In the genomic region with DNA sequence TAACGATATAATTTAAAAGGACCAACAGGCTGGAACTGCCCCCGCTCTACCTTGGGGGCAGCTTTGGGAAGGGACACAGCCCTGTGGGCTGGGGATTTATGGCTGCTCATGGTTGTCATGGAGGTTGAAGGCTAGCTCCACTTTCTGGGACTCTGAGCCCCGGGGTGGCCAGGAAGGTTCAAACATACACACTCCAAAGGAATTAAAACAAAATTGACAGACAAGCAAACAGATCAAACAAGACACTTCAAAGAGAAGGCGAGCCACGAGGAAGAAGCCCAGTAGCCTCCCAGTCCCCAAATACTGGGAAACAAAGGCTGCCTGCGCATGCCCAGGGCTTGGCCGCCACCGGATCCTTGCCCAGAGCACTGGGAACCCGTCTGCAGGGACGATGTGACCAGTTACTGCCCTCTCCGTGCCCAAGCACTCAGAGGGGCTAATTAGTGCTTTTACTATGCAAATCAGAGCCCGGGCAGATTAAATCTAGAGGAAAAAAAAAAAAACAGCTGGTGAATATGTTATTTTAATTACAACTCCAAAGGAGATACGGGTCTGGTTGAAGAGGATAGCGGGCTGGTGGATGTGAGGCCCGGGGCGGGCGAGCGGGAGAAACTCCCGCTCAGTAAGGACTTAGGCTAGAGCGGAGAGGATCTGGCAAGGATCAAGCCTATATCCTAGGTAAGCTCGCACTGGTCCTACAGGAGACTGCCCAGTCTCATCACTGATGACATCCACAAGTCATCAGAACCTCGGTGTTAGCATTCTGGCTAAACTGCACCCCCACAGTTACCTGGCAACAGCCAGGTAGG, we compare ENCODE assay signal across 10 mouse cellular contexts.
DNase-seq lines count a peak whose midpoint lies in the region; ATAC-seq lines count a peak whose summit lies in the region.
"Had no signal": no experiment of that assay in that cellular context is flagged by ENCODE, and none has a peak within 500 bp of the region (broad histone marks: within the 10 kb centered on the region; RNA-seq: fewer than 3 reads in every experiment).

No protein-coding gene starts in this region.

- no peak overlapping the region; the same call in 1 of the 2 replicates for H3K4me2 ChIP-seq in forebrain, embryonic 12.5 days
- peak overlapping the region; percentile 34; the same call in 1 of the 2 replicates for H3K4me2 ChIP-seq in kidney, embryonic 15.5 days
- 0 out of 2 replicates have a peak overlapping the region, but pooled peaks have one; percentile 23 for H3K4me2 ChIP-seq in midbrain, embryonic 15.5 days
- H3K4me2 ChIP-seq: embryonic facial prominence, embryonic 12.5 days had no signal

- 18% methylated on average over 22 of the region's 22 CpGs for WGBS in forebrain, embryonic 12.5 days
- 16% methylated on average over 22 of the region's 22 CpGs for WGBS in kidney, embryonic 15.5 days
- 23% methylated on average over 22 of the region's 22 CpGs for WGBS in midbrain, embryonic 15.5 days

- H3K36me3 ChIP-seq in forebrain, embryonic 12.5 days (replicated peaks), result no peaks in the 10 kb centered on the region
- H3K36me3 ChIP-seq in kidney, embryonic 15.5 days, result no peaks in the 10 kb centered on the region
- no peaks in the 10 kb centered on the region for H3K36me3 ChIP-seq in midbrain, embryonic 15.5 days (replicated peaks)
- H3K36me3 ChIP-seq: embryonic facial prominence, embryonic 12.5 days had no signal

- ATAC-seq in forebrain, embryonic 12.5 days (ENCODE audit: low FRiP score), result peak; percentile 83
- ATAC-seq in kidney, embryonic 15.5 days (replicated peaks; ENCODE audit: low FRiP score), result peak; percentile 79
- ATAC-seq in midbrain, embryonic 15.5 days (replicated peaks), result peak; percentile 67

- intact Hi-C loops in left cerebral cortex, postnatal 10 days (cut with DNase I), result no loop called here

- peak; percentile 16 for DNase-seq in brain, embryonic 18.5 days (ENCODE audit: low read depth, low spot score)
- DNase-seq in layer of hippocampus, adult 11-12 months (ENCODE audit: low spot score), result no peak
- DNase-seq in Muller cell, postnatal 12 days (ENCODE audit: inconsistent ontology term), result no peak
- no peak for DNase-seq in left cerebral cortex, postnatal 10 days (ENCODE audit: extremely low spot score in 1 of 2, low spot score in 2 of 2)
- DNase-seq: adrenal gland, postnatal 36 days; lung, adult 18-20 months had no signal

- H3K27me3 ChIP-seq in forebrain, embryonic 12.5 days, result no peaks in the 10 kb centered on the region
- H3K27me3 ChIP-seq in kidney, embryonic 15.5 days, result peaks cover 6% of the 10 kb centered on the region; the same call in 1 of the 2 replicates
- no peaks in the 10 kb centered on the region; the same call in 1 of the 2 replicates for H3K27me3 ChIP-seq in midbrain, embryonic 15.5 days (replicated peaks)

- peaks cover 6% of the 10 kb centered on the region for H3K9me3 ChIP-seq in forebrain, embryonic 12.5 days
- no peaks in the 10 kb centered on the region for H3K9me3 ChIP-seq in kidney, embryonic 15.5 days (replicated peaks)
- peaks cover 2% of the 10 kb centered on the region; the same call in 1 of the 2 replicates for H3K9me3 ChIP-seq in midbrain, embryonic 15.5 days

- peak overlapping the region; percentile 87 for H3K27ac ChIP-seq in forebrain, embryonic 12.5 days
- no peak overlapping the region for H3K27ac ChIP-seq in kidney, embryonic 15.5 days
- peak overlapping the region; percentile 66 for H3K27ac ChIP-seq in midbrain, embryonic 15.5 days
- H3K27ac ChIP-seq: embryonic facial prominence, embryonic 12.5 days had no signal

- peaks cover 25% of the 10 kb centered on the region for H3K4me1 ChIP-seq in forebrain, embryonic 12.5 days
- peaks cover 17% of the 10 kb centered on the region for H3K4me1 ChIP-seq in kidney, embryonic 15.5 days
- H3K4me1 ChIP-seq in midbrain, embryonic 15.5 days, result peaks cover 11% of the 10 kb centered on the region
- H3K4me1 ChIP-seq: embryonic facial prominence, embryonic 12.5 days had no signal

- H3K9ac ChIP-seq in forebrain, embryonic 12.5 days, result no peak overlapping the region
- H3K9ac ChIP-seq in kidney, embryonic 15.5 days, result 0 out of 2 replicates have a peak overlapping the region, but pooled peaks have one; percentile 5
- no peak overlapping the region for H3K9ac ChIP-seq in midbrain, embryonic 15.5 days
- H3K9ac ChIP-seq: embryonic facial prominence, embryonic 12.5 days had no signal

- H3K4me3 ChIP-seq in forebrain, embryonic 12.5 days (replicated peaks), result no peak overlapping the region
- H3K4me3 ChIP-seq in kidney, embryonic 15.5 days (replicated peaks), result no peak overlapping the region
- no peak overlapping the region for H3K4me3 ChIP-seq in midbrain, embryonic 15.5 days
- H3K4me3 ChIP-seq: embryonic facial prominence, embryonic 12.5 days had no signal
